Mouse (Mus musculus) hindbrain, postnatal 0 days (tissue): ENCODE measurements at regions not wholly inside any gene's neighbourhood (a gene's known extent, or its start where the extent isn't known, plus 50 kb on each side); places are given as distances from the start of the nearest gene placed in this dataset.

ENCODE experiments used
- ATAC-seq: fragments of 200-750 bp; cut with Nextera tagmentation; 2 replicates; pipeline ENCODE4 v1.8.0; 2017; ENCODE audit warnings: mild to moderate bottlenecking, moderate TSS enrichment, moderate library complexity
- DNase-seq: peaks from one replicate; pipeline ENCODE4 v3.0.0-alpha.2; 2015; ENCODE audit warnings: low spot score
- H3K27ac ChIP-seq: fragments of 300-500 bp; sonication (generic); 2 replicates; pipeline ENCODE4 v1.5.1; 2014; ENCODE audit warnings: mild to moderate bottlenecking
- H3K27me3 ChIP-seq: fragments of 300-500 bp; sonication (generic); 2 replicates; pipeline ENCODE4 v1.6.1; 2014; ENCODE audit warnings: low read length, mixed read lengths; ENCODE audit not compliant: insufficient read depth
- H3K36me3 ChIP-seq: fragments of 300-500 bp; sonication (generic); 2 replicates; pipeline ENCODE4 v1.6.1; 2014; ENCODE audit warnings: low read length, mixed read lengths; ENCODE audit not compliant: insufficient read depth
- H3K4me1 ChIP-seq: fragments of 300-500 bp; sonication (generic); 2 replicates; pipeline ENCODE4 v1.6.1; 2014; ENCODE audit warnings: antibody characterized with exemption, low read length, mixed read lengths; ENCODE audit not compliant: insufficient read depth
- H3K4me2 ChIP-seq: fragments of 300-500 bp; sonication (generic); 2 replicates; pipeline ENCODE4 v1.6.1; 2014; ENCODE audit warnings: low read depth, mild to moderate bottlenecking, low read length, moderate library complexity, mixed read lengths
- H3K4me3 ChIP-seq: fragments of 300-500 bp; sonication (generic); 2 replicates; pipeline ENCODE4 v1.5.1; 2014; ENCODE audit warnings: low read length
- H3K9ac ChIP-seq: fragments of 300-500 bp; sonication (generic); replicated peaks from 2 replicates; pipeline ENCODE4 v1.6.1; 2014; ENCODE audit warnings: mild to moderate bottlenecking, low read length, moderate library complexity, mixed read lengths
- H3K9me3 ChIP-seq: fragments of 300-500 bp; sonication (generic); 2 replicates; pipeline ENCODE4 v1.6.1; 2016; ENCODE audit warnings: low read length, mixed read lengths
- CTCF ChIP-seq: IDR thresholded peaks from 2 replicates; pipeline ENCODE4 v1.5.1; 2016; ENCODE audit warnings: antibody characterized with exemption, control low read depth, low read depth
- WGBS: fragments of 180-500 bp; shearing (Covaris S2); extraction: QIAGEN DNeasy Blood & Tissue Kit; methylation state at CpG from one replicate; pipeline ENCODE4 v1.1.7; 2014; 5-methylcytosine and 5-hydroxymethylcytosine counted together

- H3K4me1 ChIP-seq: no peaks in the 10 kb centered on the region; the same call in 1 of the 2 replicates
- no peak overlapping the region for H3K9ac ChIP-seq
- ATAC-seq (peak; percentile 66; the same call in 1 of the 2 replicates), DNase-seq (peak; percentile 63)
- 27% methylated on average over 9 of the region's 9 CpGs for WGBS
- no peak overlapping the region for H3K4me3 ChIP-seq
- TF ChIP-seq CTCF: no peak
- H3K4me2 ChIP-seq: peak overlapping the region; percentile 28; the same call in 1 of the 2 replicates
- no peaks in the 10 kb centered on the region for H3K27me3 ChIP-seq
- H3K36me3 ChIP-seq: no peaks in the 10 kb centered on the region
- H3K27ac ChIP-seq: peak overlapping the region; percentile 69; the same call in 1 of the 2 replicates
- no peaks in the 10 kb centered on the region for H3K9me3 ChIP-seq
Observed at GRCm38 (mm10) chr6:144867333-144867732, 85.6 kb upstream of the Sox5 start.

- Histone ChIP-seq H3K27me3 (no peaks in the 10 kb centered on the region), H3K9me3 (no peaks in the 10 kb centered on the region), H3K4me1 (no peaks in the 10 kb centered on the region; the same call in 1 of the 2 replicates), H3K27ac (no peak overlapping the region), H3K4me2 (no peak overlapping the region), H3K36me3 (no peaks in the 10 kb centered on the region), H3K4me3 (no peak overlapping the region), H3K9ac (no peak overlapping the region)
- ATAC-seq (no peak), DNase-seq (no peak)
- TF ChIP-seq CTCF: no peak
- WGBS: 59% methylated on average over 6 of the region's 6 CpGs
Observed at GRCm38 (mm10) chr6:144864026-144864425, 82.2 kb upstream of the Sox5 start.

- H3K4me3 ChIP-seq: no peak overlapping the region
- no peak for TF ChIP-seq CTCF
- H3K9me3 ChIP-seq: no peaks in the 10 kb centered on the region
- no peaks in the 10 kb centered on the region for H3K27me3 ChIP-seq
- 86% methylated on average over 3 of the region's 3 CpGs for WGBS
- H3K36me3 ChIP-seq: no peaks in the 10 kb centered on the region
- no peak overlapping the region for H3K4me2 ChIP-seq
- ATAC-seq (no peak), DNase-seq (no peak)
- no peaks in the 10 kb centered on the region; the same call in 1 of the 2 replicates for H3K4me1 ChIP-seq
- H3K9ac ChIP-seq: no peak overlapping the region
- no peak overlapping the region for H3K27ac ChIP-seq
Observed at GRCm38 (mm10) chr6:144863430-144863994, 81.7 kb upstream of the Sox5 start.

GRCm38 (mm10) chr6:144841510-144841909 is 59.7 kb upstream of the Sox5 start:
- Histone ChIP-seq H3K36me3 (no peaks in the 10 kb centered on the region), H3K9ac (no peak overlapping the region), H3K27ac (no peak overlapping the region), H3K27me3 (no peaks in the 10 kb centered on the region), H3K4me2 (no peak overlapping the region), H3K4me1 (no peaks in the 10 kb centered on the region), H3K9me3 (no peaks in the 10 kb centered on the region), H3K4me3 (no peak overlapping the region)
- DNase-seq: no peak
- TF ChIP-seq CTCF: peak; percentile 17; the same call in 1 of the 2 replicates
- ATAC-seq: no peak
- 75% methylated on average over 3 of the region's 3 CpGs for WGBS

- no peaks in the 10 kb centered on the region for H3K36me3 ChIP-seq
- no peak for DNase-seq
- no peaks in the 10 kb centered on the region for H3K4me1 ChIP-seq
- no peaks in the 10 kb centered on the region for H3K9me3 ChIP-seq
- H3K27me3 ChIP-seq: no peaks in the 10 kb centered on the region
- no peak overlapping the region for H3K4me2 ChIP-seq
- no peak for ATAC-seq
- no peak overlapping the region for H3K4me3 ChIP-seq
- H3K9ac ChIP-seq: no peak overlapping the region
- no peak overlapping the region for H3K27ac ChIP-seq
- no peak for TF ChIP-seq CTCF
- 95% methylated on average over 1 of the region's 1 CpGs for WGBS
Observed at GRCm38 (mm10) chr6:144839383-144839782, 57.6 kb upstream of the Sox5 start.

GRCm38 (mm10) chr6:144834323-144835183 is 52.8 kb upstream of the Sox5 start:
- Histone ChIP-seq H3K4me2 (0 out of 2 replicates have a peak overlapping the region, but pooled peaks have one; percentile 21), H3K4me1 (no peaks in the 10 kb centered on the region), H3K27ac (no peak overlapping the region), H3K27me3 (no peaks in the 10 kb centered on the region), H3K36me3 (no peaks in the 10 kb centered on the region), H3K9me3 (no peaks in the 10 kb centered on the region), H3K9ac (no peak overlapping the region), H3K4me3 (no peak overlapping the region)
- 23% methylated on average over 19 of the region's 19 CpGs for WGBS
- no peak for TF ChIP-seq CTCF
- DNase-seq: no peak
- no peak for ATAC-seq
